Mouse (Mus musculus) forebrain, postnatal 0 days (tissue): Measurements from ENCODE around the gene Slc4a8. TPM values are rescaled to one million over a fixed set of nuclear protein-coding genes. Genes with fewer than 3 reads are reported as not detected.
"Not testable (repeated sequence)": the region's sequence is repeated elsewhere in the genome, so short reads cannot be mapped to it uniquely, and the experiment has no call there.

Experiments used
- ATAC-seq: fragments of 200-750 bp; cut with Nextera tagmentation; 2 replicates; pipeline ENCODE4 v1.8.0; 2017; ENCODE audit warnings: mild to moderate bottlenecking, moderate library complexity
- DNase-seq: peaks from one replicate; pipeline ENCODE4 v3.0.0-alpha.2; 2015
- H3K27ac ChIP-seq: fragments of 300-500 bp; sonication (generic); 2 replicates; pipeline ENCODE4 v1.5.1; 2014; ENCODE audit warnings: low read depth, mild to moderate bottlenecking, antibody characterized with exemption, low read length, moderate library complexity, mixed read lengths
- H3K27me3 ChIP-seq: fragments of 300-500 bp; sonication (generic); 2 replicates; pipeline ENCODE4 v1.6.1; 2014; ENCODE audit warnings: mild to moderate bottlenecking, low read length, mixed read lengths; ENCODE audit not compliant: insufficient read depth
- H3K36me3 ChIP-seq: fragments of 300-500 bp; sonication (generic); 2 replicates; pipeline ENCODE4 v1.6.1; 2014; ENCODE audit warnings: mild to moderate bottlenecking, moderate library complexity; ENCODE audit not compliant: insufficient read depth
- H3K4me1 ChIP-seq: fragments of 300-500 bp; sonication (generic); 2 replicates; pipeline ENCODE4 v1.6.1; 2014; ENCODE audit warnings: antibody characterized with exemption; ENCODE audit not compliant: insufficient read depth
- H3K4me2 ChIP-seq: fragments of 300-500 bp; sonication (generic); 2 replicates; pipeline ENCODE4 v1.6.1; 2014; ENCODE audit warnings: low read depth, mild to moderate bottlenecking, moderate library complexity
- H3K4me3 ChIP-seq: fragments of 300-500 bp; sonication (generic); 2 replicates; pipeline ENCODE4 v1.5.1; 2014; ENCODE audit warnings: low read depth, low read length, mixed read lengths
- H3K9ac ChIP-seq: fragments of 300-500 bp; sonication (generic); 2 replicates; pipeline ENCODE4 v1.6.1; 2014; ENCODE audit warnings: mild to moderate bottlenecking
- H3K9me3 ChIP-seq: fragments of 300-500 bp; sonication (generic); 2 replicates; pipeline ENCODE4 v1.6.1; 2016; ENCODE audit warnings: low read length
- CTCF ChIP-seq: sonication (generic); IDR thresholded peaks from 2 replicates; pipeline ENCODE4 v1.5.1; 2016; ENCODE audit warnings: antibody characterized with exemption, control low read depth, low read depth
- WGBS: fragments of 180-500 bp; shearing (Covaris S2); extraction: QIAGEN DNeasy Blood & Tissue Kit; methylation state at CpG from one replicate; pipeline ENCODE4 v1.1.7; 2014; 5-methylcytosine and 5-hydroxymethylcytosine counted together
- polyA plus RNA-seq: library from polyadenylated mRNA; unstranded; fragments of >200 nt; fragmentation: Nextera tagmentation; extraction: Ambion mirVana; gene quantifications from 2 replicates; pipeline ENCODE4 v1.2.1, GENCODE M21; 2015
- total RNA-seq: library from RNA; depleted of rRNA; stranded (reverse); fragments of >200 nt; gene quantifications from 2 replicates; pipeline ENCODE4 v1.2.3, GENCODE M21; 2014

Gene Slc4a8
- total and polyA plus RNA-seq, 2 experiments from 2014 or later: 31.2 to 38.3 TPM

DNA sequence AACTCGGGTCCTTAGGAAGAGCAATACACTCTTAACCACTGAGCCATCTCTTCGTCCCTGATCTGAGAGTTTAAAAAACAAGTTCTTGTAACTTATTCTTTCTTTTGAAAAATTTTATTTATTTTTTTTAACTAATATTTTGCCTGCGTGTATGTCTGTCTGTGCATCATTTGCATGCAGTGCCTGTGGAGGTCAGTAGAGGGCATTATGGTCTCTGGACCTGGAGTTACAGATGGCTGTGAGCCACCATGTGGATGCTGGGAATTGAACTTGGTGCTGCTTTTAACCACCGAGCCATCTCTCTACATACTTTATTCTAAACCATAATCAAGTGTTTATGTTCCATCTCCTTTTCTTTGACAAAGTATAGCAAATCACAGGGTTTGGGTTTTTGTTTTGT, 11.1 kb downstream of the Slc4a8 start:
- WGBS: 93% methylated on average over 4 of the region's 4 CpGs
- Histone ChIP-seq H3K4me1 (no peaks in the 10 kb centered on the region), H3K9ac (no peak overlapping the region), H3K36me3 (no peaks in the 10 kb centered on the region; the same call in 1 of the 2 replicates), H3K4me3 (no peak overlapping the region), H3K27ac (no peak overlapping the region), H3K9me3 (no peaks in the 10 kb centered on the region), H3K27me3 (no peaks in the 10 kb centered on the region), H3K4me2 (no peak overlapping the region)
- ATAC-seq (no peak), DNase-seq (no peak)
- TF ChIP-seq CTCF: peak; percentile 32

- H3K36me3 ChIP-seq, H3K4me1 ChIP-seq, H3K4me3 ChIP-seq, ATAC-seq, H3K9me3 ChIP-seq, H3K4me2 ChIP-seq, H3K9ac ChIP-seq, H3K27ac ChIP-seq, H3K27me3 ChIP-seq, DNase-seq: not testable (repeated sequence)
- WGBS: 97% methylated on average over 6 of the region's 6 CpGs
- peak; percentile 15; the same call in 1 of the 2 replicates for TF ChIP-seq CTCF
Observed at GRCm38 (mm10) chr15:100773859-100774258, 12.3 kb downstream of the Slc4a8 start.

GRCm38 (mm10) chr15:100775189-100776166, 13.9 kb downstream of the Slc4a8 start:
- Histone ChIP-seq H3K27me3 (no peaks in the 10 kb centered on the region), H3K4me3 (no peak overlapping the region), H3K9me3 (no peaks in the 10 kb centered on the region), H3K4me2 (no peak overlapping the region), H3K36me3 (no peaks in the 10 kb centered on the region; the same call in 1 of the 2 replicates), H3K9ac (no peak overlapping the region), H3K4me1 (no peaks in the 10 kb centered on the region), H3K27ac (no peak overlapping the region)
- ATAC-seq: no peak
- 38% methylated on average over 19 of the region's 19 CpGs for WGBS
- TF ChIP-seq CTCF: no peak
- no peak for DNase-seq

- Histone ChIP-seq H3K27me3 (no peaks in the 10 kb centered on the region), H3K36me3 (no peaks in the 10 kb centered on the region), H3K9me3 (no peaks in the 10 kb centered on the region), H3K4me3 (no peak overlapping the region), H3K9ac (no peak overlapping the region), H3K4me2 (no peak overlapping the region), H3K4me1 (no peaks in the 10 kb centered on the region), H3K27ac (no peak overlapping the region)
- ATAC-seq (no peak), DNase-seq (no peak)
- 92% methylated on average over 3 of the region's 3 CpGs for WGBS
- TF ChIP-seq CTCF: no peak
Observed at GRCm38 (mm10) chr15:100776424-100776823, 14.9 kb downstream of the Slc4a8 start.

DNA sequence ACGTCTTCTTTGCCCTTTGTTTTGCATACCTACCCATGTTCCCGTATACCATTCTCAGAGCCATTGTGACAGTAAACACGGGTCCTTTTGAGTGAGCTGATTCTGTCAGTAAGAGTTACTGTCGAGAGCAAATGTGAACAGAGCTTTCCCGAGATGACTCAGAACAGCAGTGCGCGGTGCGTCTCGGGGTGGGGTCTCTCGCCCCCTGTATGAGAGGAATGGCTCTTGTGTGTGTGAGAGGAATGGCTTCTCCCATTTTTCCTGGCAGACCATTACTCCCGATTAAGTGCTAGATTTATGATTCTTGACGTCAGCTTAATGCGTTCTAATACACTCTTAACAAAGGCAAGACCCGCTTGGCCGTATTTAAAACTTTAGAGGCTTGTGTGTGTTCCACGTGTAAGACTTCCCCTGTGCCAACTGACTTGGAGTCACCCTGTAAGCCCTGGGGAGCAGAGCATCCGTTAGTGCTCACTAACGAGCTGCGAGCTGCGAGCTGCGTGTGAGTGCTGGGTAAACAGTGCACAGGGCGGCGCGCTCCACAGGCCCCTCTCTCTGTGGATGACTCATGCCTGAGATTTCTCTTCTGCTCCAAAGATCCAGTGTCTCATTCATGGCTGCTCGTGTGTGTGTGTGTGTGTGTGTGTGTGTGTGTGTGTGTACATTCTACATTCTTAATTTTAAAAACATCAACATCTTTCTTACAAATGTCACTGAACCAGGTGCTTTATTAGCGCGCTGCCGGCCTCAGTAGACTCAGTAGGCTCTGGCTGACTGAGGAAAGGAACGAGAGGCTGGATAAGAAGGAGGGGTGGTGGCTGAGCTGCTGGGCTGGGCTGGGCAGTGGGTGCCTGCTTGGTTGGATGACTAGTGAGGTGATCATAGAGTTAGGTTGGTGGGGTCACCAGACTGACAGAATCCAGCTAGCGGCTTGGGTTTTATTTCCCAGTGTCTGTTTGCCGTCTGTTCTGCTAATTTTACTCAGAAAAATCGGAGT, 15.8 kb downstream of the Slc4a8 start:
- Histone ChIP-seq H3K36me3 (no peaks in the 10 kb centered on the region), H3K4me2 (no peak overlapping the region), H3K4me1 (no peaks in the 10 kb centered on the region), H3K27ac (no peak overlapping the region), H3K4me3 (no peak overlapping the region), H3K9me3 (no peaks in the 10 kb centered on the region), H3K9ac (no peak overlapping the region), H3K27me3 (no peaks in the 10 kb centered on the region)
- DNase-seq (peak; percentile 50), ATAC-seq (peak; percentile 88)
- TF ChIP-seq CTCF: no peak
- WGBS: 50% methylated on average over 32 of the region's 32 CpGs

DNA sequence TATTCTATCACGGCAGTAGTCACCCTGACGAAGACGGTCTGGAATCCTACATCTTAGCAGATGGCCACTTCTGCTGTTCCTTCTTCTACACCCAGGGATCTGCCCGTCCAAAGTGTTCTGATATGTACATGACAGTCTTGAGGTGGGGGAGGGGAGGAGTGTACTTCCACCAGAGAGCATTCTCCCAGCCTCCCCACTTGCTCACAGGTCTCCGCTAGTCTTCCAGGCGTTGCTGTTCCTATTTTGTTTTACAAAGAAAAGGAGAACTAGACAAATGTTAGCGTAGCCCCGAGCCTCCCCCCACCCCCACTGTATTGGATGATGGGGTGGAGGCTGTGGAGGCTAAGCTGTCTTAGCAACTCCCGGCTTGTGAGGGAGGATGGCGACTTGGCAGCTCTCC, 18.3 kb downstream of the Slc4a8 start:
- H3K27me3 ChIP-seq: no peaks in the 10 kb centered on the region
- peaks cover 9% of the 10 kb centered on the region; the same call in 1 of the 2 replicates for H3K36me3 ChIP-seq
- no peak overlapping the region for H3K27ac ChIP-seq
- no peak overlapping the region for H3K4me2 ChIP-seq
- no peaks in the 10 kb centered on the region for H3K9me3 ChIP-seq
- ATAC-seq (no peak), DNase-seq (no peak)
- no peak overlapping the region for H3K9ac ChIP-seq
- no peak overlapping the region for H3K4me3 ChIP-seq
- no peaks in the 10 kb centered on the region for H3K4me1 ChIP-seq
- no peak for TF ChIP-seq CTCF
- 52% methylated on average over 10 of the region's 10 CpGs for WGBS
